Mouse (Mus musculus): ENCODE results near the gene Rhog.

The Rhog gene

DNA sequence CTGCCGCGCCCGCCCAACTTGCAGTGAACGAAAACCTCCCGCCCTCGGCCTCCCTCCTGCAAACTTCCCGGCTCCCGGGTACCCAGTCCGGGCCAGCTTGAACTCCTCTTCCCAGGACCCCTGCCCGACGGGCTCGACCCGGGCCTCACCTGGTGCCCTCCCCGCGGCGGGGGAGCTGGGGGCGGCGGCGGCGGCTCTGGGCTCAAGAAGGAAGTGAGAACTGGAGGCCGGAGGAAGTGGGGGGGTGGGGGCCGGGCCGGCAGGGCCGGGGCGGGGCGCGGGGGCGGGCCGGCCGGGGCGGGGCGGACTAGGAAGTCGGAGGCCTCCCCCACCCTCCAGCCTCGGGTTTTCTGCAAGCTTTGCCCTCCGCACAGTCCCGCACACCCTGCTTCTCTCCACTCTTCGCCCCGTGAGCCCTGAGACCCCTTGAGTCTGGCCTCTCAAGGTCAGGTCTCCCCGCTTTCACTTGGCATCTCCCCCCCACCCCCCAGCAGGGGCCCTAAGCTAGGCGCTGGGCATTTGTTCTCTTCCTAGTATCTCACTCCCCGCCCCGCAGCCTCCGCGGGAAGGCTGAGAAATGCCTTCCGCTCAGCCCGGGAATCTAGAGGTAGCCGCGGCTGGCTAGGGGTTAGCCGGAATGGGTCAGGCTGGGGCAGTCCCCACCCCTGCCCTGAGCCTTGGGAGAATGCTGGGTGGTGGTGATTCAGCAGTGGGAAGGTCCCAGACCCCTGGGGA lies 5.8 kb downstream of the Rhog start:
- peak; percentile 73 to 84 for DNase-seq

DNA sequence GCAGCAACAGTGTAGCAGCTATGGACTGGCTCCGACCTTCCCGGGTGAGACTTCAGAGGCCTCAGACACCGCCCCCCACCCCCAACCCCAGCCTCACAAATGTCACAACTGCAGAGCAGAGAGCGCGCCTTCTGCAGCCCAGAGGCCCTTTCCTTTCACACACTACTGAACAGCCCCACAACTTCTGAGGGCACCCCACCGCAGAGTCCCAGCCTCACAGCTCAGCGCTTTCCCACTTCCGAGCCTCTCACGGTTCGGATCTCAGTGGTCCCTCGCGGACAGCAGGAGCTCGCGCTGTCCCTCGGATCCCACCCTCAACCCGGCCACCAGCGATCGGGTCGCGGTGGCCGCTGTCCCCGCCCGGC lies 6.3 kb downstream of the Rhog start:
- DNase-seq = peak; percentile 64 to 77

DNA sequence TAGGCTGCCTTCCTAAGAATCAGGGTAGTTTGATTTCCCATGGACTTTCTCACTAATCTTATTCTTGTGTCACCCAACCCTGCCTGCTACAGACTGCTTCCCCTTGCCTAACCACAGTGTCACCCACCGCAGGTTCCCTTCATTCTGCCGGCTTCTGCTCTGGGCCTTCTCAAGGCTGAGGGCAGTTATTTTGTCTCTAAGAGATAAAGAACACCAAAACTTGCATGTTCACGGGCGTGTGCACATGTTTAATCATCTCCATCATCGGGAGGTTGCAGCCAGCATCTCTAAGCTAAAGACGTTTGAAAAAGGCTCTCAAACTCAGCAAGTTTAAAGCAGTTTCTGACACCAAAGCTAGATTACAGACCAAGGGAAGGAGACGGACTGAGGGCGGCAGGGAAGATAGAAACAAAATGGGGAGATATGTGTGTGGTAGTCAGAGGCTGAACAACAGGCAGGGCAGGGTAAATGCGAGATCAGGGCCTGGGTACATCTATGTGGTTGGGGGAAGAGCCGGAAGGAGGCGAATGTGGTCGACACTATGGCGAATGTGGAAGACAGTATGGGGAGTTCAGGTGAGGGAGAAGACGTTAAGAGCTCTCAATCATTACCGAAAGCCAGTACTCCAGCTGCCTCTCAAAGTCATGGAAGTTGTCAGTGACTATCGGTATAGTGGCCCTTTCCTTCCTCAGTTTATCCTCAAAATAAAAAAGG lies 7.0 kb downstream of the Rhog start:
- peak; percentile 18 to 47 for DNase-seq

DNA sequence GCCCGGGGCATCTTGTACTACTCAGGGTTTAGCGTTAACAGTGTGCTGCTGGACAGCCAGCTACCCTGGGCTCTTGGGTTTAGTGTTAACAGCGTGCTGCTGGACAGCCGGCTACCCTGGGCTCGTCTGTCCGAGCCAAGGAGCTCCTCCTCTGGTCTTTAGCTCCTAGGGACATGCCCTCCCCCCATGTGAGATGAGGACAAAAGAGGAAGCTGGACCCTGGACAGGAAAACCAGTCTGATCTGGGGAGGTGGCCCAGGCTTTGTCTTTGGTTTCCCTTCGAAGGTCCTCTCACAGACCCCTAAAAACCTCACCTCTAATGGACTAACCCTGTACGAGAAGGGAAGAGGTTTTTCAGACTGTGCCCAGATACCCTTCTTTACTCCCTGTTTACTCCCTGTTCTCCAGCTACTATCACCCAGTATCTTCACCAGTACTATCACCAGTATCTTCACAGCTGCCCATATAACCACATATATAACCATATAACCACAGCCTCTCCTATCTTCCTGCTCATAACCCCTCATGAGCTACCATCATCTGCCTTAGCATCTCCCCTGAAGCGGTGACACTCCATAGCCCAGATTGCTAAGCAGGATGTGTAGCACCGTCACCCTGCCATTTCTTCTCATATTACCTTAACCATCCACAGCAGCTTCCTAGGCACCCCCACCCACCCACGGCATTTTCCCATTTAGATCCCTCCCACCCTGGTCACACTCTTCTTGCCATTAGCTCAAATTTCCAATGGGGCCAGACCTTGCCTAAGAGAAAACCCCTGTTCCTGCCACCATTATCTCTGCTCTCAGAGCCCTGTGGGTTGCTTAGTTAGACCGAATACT lies 8.7 kb downstream of the Rhog start:
- no peak for DNase-seq

DNA sequence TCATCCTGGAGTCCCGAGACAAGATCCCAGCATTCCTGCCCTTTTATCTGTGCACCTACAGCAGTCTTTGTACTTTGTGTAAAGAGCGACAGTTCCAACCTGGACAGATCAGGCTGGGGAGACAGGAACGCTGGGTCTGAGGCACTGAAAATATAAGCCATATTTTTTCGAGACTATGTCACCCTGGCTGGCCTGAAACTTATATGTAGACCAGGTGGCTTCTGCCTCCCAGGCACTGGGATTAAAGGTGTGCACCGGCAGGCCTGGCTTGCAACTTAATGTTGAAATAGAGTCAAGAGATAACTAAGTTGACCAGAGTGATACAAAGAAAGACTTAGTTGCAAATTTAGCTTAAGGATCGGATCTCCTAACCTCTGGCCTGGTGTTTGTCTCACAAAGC lies 9.6 kb downstream of the Rhog start:
- DNase-seq = no peak

DNA sequence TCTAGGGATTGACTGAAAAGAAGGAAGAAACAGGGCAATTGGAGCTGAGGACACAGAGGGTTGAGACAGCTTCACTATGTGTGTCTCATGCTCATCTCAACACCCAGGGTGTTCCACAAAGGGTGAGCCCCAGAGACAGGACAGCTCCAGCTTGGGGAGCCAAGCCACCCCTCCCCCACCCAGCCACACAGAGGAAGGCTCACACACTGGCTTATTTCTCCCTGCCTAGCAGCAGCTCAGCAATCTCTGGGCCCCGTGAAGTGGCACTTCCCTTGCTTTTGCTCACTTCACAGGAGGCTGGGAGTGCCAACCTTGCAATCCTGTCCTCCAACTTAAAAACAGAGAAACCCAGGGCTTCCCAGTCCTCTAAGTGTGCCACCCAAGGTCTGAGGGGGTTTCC lies 10.1 kb downstream of the Rhog start:
- DNase-seq = no peak

DNA sequence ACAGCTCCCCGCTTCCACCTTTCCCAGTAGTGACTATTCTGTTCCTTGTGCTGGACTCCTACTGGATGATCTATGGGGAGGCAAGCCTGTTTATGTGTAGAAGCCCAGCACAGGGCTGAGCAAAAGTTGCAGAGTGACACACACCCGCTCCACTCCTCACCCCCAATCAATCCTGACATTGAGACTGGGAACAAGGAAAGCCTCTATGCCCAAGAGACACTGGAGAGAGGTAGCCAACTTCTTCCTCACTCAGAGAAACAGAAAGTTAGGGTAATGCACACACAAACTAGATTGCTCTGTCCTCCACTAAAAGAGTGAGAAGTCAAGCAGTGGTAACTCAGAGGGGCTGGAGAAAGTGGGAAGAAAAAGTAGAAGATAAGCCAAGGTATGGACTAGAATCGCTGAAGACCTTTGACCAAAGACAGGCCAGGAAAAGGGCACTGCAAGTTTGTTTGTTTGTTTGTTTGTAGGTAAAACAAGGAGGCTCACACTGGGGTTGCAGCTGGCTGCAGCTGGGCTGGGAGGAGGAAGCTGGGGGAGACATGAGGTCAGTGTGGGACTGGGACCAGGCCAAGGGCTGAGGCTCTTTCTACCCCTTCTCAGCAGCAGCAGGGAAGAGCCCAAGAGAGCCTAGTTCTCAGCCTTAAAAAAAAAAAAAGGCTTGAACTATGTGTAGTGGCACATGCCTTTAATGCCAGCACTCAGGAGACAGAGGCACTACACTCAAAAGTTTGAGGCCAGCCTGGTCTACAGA lies 10.9 kb downstream of the Rhog start:
- DNase-seq = no peak

DNA sequence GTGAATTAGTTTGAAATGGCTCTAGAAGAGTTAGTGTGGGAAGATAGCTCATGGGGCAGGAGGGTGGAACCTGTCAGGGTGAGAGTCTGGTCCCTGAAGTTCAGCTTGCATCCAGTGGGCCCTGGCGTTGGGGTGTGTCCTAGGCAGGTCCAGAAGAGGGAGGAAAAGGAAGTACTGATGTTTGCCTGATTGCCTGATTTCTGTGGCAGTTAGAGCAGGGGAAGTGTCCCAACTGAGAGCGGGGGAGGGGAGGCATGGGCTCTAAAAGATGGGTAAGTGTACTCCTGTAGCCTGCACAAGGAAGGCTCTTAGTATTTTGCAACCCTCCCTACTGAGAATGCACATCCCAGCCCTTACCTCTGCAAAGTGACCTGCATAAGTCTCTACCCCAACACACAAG lies 12.0 kb downstream of the Rhog start:
- DNase-seq = no peak

DNA sequence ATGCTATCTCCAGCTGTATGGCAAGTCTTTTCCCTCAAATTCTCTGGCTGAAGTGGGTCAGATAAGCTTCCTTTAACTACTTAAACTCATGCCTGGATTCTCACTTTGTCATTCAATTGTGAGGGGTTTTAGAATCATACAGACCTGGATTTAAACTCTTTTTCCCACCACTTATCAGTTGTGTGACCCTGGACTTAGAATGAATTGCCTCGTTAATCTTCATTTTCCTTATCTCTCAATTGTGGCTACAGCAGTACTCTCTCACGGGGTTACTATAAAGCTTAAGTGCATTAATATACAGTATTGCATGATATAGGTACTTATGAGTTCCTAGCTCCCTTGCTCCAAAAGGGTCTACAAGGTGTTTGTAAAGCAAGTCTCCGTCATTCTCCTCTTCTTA lies 12.9 kb downstream of the Rhog start:
- DNase-seq = no peak

DNA sequence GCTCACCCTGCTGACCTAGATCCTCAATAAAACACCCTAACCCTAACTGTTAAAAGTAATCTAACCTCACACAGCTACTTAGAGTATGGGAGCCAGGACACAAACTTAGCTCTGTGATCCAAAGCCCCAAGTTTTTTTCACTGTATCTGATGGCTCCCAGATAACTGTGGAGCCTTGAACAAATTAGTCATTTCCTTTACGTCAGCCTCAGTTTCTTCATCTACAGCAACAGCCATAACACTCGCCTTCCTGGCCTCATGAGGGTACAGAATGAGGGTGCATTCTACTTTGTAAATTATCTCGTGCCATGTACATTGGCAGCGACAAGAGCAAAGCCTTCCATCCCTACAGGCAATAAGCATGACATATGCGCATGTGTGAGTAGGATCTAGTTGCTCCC lies 13.5 kb downstream of the Rhog start:
- no peak for DNase-seq

DNA sequence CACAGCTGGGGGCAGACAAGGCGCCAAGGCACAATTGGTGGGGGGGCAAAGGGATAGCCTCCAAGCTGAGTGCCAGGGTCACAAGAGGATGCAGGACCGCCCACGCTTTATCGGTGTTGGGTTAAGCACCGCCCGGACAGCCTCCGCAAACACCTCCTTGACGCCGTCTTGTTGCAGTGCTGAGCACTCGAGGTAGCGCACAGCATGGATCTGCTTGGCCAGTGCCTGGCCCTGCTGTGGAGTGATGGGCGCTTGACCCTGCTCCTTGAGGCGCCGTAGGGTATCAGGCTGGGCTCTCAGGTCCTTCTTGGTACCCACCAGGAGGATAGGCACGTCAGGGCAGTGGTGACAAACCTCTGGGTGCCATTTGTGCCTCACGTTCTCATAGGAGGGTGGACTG lies 16.3 kb downstream of the Rhog start:
- no peak for DNase-seq

DNA sequence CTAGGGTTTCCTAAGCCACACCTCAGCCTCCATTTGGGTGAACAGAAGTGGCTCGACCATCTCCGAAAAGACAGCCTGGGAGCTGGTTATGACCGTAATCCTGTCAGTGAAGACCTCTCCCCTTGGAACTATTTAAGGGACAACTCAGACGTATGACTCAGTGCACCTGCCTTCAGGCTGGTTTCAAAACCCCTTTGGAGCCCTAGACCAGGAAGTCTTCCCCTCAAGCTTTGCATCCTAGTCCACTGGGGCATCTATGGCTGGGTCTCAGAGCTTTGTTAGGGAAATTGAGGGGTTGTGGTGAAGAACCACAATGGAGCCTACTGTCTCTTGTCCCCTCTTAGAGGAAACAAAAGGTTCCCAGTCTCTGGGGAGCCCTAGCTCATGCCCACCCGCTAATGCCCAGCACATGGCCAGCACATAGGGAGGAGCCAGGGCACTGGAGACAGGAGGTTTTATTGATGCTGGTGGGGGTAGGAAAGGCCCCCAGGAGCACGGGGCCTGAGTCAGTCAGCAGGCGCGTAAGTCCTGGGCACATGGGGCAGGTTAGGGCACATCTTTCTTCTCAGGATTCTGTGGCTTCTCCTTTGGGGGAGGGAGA lies 17.1 kb downstream of the Rhog start:
- DNase-seq = no peak

DNA sequence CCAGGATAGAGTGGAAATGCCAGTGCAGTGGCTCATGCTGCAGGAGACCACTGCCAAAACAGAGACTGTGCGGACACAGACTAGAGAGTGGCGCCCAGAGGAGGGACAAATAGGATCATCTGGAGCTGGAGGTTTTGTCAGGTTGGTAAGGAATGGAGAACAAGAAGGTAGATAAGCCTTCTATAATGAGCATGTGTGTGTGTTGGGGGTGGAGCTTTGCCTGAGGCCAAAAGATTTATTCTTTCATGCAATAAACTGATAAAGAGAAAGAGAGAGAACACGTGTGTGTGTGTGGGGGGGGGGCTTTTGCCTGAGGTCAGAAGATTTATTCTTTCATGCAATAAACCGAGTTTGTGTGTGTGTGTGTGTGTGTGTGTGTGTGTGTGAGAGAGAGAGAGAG lies 22.8 kb downstream of the Rhog start:
- DNase-seq = no peak

DNA sequence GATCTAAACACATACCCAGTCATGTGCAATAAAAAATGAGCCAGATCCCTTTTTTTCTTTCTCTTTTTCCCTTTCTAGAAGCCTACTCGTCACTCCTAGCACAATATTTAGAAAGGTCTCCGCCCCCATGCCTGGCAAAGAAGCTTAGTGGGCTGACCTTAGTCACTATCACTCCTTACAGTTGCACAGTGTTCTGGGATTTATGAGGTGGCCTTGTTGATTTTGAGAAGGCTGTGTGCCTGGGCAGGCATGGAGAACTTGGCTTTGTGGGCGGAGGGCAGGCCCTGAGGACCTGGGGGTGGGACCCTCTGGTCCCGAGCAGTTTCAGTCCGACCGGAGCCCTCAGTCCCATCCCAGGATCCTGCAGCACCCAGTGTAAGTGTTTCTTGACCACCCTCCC lies 26.0 kb downstream of the Rhog start:
- DNase-seq = no peak

DNA sequence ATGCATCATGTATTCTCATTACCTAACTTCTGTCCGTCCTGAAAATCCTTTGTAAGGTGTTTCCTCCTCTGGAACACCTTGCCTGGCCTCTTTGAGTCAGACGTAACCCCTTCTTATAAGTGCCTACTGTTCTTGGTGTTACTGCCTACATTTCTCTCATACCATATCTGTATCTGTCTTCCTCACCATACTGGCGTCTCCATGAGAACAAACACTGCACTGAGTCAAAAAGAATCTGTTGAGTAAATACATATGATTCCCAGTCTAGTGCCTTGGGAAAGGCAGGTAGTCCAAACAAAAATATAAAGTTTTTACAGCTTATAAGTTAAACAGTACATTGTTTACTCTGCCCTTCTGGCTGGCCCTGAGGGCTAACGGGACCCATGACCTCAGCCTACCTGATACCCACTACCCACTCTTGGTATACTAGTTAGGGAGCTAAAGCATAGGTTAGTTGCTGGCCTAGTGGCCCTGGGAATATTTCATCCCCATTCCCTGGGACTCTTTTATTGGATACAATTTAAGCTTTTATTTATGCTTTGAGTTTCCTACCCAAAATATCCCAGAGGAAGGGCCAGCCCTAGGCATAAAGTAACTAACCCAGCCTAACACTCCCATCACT lies 27.7 kb downstream of the Rhog start:
- no peak for DNase-seq

DNA sequence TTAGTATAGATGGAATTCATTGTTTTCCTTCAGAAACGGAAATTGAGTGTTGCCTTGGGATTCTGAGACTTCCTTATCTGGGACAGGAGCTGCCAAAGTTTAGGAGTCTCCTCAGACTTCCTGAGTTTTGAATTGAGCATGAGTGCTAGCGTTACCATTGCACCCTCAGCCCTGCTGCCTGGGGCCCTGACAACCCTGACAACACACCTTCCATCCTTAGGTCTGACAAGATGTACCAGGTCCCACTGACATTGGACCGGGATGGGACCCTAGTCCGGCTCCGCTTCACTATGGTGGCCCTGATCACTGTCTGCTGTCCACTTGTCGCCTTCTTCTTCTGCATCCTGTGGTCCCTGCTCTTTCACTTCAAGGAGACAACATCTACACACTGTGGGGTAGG lies 29.8 kb downstream of the Rhog start:
- DNase-seq = no peak

DNA sequence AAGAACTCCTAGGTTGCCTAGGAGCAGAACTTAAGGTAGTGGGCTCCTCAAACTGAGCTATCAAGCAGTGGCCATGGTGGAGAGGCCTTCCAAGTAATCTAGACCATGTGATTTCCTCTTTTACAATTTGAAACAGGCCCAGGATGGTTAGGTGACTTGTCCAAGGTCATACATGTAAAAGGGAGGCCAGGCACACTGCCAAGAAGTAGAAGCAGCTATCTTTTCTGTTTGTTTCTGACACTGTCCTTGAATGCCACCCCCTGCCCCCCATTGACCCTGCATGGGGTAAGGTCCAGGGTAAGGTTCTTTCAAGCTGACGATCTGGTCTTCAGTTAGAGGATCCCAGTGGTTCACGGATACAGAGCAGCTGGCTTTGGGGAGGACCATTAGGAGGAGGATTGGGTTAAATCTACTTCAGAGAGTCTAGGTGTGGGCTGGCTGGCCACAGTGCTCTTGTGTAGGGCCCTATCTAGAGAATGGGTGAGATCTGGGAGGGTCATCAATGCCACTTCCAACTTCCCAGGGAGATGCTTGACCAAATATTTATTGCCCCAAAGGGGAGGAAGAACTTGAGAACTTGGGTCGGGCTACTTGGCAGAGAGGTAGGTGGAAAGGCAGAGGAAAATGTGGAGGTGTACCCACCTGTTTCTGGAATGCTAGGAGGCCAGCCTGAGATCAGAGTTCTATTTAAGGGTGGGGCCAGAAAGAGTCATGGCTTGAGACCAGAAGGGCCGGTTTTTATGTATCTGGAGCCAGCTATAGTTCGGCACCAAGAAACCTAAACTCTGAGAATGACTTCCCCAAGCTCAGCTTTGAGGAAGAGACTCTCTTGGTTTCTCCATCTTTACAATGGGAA lies 31.7 kb downstream of the Rhog start:
- DNase-seq = no peak

DNA sequence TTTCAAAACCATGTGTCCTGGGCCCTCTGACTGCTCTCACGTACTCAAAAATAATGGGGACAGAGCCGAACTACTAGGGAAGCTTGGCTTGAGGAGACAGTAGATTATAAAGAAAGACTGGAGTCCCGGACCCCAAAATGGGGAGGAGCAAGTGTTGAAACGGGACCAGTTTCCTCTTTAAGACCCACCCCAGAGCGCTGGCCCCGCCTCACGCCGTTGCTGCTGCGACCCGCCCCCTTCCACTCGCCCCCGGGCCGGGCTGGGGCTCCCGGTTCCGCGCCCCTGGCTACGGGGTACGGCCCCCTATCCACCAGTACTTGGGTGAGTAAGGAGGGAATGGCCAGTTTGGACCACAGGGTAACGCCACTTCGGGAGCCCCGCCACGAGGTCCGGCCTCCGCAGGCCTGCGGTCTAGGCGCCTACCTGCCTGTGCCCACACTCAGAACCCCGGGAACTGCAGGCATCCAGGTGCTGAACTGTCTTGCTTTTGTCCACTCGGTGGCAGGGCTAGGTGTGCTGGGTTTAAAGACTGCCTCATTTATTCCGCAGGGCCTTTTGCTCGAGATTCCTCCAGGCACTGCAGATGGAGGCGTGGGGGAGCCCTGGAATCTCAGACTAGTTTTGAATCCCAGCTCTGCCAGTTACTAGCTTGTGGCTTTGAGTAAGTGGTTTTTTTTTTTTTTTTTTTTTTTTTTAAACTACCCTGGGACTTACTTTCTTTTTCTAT lies 32.9 kb downstream of the Rhog start:
- DNase-seq = peak; percentile 72 to 75

DNA sequence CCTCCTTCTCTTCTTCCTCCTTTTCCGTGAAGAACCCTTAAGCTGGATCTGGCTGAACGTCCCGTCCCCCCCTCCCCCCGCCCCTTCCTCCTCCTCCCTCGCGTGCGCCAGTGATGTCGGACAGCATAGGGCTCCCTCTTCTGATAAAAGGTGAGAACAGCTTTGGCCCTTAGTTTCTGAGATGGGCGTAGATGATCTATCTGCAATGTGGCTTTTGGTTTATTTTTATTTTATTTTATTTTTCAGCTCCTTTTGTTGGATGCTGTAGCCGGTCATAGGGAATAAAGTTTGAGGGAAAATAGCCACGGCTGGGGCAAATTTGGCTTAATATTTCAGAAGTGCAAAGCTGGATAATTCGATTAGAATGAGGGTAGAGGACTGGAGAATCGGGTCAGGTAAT lies 33.5 kb downstream of the Rhog start:
- no peak for DNase-seq

DNA sequence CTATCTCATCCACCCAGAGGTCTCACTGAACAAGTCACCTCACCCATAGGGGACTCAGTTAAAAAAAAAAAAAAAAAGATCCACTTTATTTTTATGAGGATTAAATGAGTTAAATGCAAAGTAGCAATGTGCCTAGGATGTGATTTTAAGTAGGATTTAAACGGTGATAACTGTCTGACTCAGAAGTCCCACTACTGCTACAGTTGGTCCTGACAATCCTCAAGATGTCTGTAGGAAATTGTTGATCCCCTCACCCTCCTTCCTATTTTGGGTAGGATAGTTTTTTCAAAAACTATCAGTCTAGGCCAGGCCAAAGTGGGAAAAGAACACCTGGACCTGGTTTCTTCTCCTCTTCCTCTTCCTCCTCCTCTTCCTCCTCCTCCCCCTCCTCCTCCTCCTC lies 34.0 kb downstream of the Rhog start:
- no peak for DNase-seq

DNA sequence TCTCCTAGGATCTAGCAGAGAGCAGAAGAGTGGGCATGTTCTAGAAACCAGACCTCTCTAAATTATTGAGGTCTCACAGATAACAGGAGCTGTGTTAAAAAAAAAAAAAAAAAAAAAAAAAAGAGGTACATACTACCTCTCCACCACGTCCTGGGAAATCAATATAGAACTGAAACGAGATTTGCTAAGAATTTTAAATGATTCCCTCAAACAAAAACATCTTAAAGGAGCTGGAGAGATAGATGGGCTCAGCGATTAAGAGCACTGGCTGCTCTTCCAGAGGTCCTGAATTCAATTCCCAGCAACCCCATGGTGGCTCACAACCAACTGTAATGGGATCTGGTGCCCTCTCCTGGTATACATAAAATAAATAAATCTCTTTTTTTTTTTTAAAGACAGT lies 44.8 kb downstream of the Rhog start:
- no peak for DNase-seq

All from thymus, adult 18-20 months (tissue).